Mouse (Mus musculus): Measurements from ENCODE around the gene Tnfrsf22.
A peak's percentile ranks its signal among the peaks of the same experiment; 100 is the strongest.

Gene Tnfrsf22

DNA sequence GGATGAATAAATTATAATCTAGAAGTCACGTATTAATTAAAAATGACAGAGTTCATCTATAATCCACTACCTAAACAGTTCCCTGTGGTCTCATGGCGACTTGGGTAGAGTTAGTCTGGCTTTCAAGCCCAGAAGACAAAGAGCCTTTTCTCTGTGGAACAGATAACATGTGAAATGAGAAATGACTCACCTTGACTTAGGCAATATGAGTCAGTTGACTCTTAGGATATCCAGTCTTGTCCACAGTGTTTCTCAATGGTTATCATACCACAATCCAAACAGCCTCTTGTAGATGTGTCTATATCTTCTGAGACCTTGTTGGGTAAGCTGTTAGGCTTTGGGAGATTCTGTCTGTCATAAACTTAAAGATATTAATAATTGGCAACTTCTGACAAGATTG lies 18.0 kb downstream of the Tnfrsf22 start:
- DNase-seq (ENCODE audit: low read depth, low spot score): no peak

DNA sequence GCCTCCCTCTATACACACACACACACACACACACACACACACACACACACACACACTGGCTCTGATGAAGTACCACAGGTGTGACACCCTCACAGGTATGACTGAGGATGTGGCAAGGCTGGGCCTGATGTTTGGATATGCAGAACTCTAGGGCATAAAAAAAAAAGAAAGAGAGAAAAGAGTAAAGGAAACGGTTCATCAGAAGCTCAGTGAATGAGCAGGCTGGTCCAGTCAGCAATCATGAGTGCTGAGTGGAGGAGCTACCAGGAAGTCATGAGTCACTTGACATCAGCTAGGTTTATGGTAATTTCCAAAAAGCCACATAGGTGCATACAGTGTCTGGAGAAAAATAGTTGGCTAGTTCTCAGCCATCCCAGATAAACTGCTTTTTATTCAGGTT lies 20.0 kb downstream of the Tnfrsf22 start:
- DNase-seq (ENCODE audit: low read depth, low spot score): no peak

DNA sequence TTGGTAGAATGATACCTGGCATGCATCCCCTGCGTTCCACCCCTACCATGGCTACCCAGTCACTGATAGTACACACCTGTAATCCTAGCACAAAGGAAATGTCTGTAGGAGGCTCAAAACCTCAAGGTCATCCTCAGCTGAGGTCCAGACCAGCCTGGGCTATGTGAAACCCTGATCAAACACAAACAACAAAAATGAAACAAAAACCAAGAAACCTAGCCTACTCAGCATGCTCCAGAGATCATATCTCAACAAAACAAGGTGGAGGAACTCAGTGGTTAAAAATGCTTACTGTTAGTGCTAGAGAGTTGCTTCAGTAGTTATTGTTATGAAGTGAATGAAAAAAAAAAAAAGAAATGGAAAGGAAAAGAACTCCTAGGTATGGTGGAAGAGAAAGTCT lies 20.9 kb downstream of the Tnfrsf22 start, which contains the start of gene Tnfrsf26:
Tnfrsf26 (minus strand) TSS at position 183 of the 400 bp plus-strand sequence.
- DNase-seq (ENCODE audit: low read depth, low spot score): no peak

DNA sequence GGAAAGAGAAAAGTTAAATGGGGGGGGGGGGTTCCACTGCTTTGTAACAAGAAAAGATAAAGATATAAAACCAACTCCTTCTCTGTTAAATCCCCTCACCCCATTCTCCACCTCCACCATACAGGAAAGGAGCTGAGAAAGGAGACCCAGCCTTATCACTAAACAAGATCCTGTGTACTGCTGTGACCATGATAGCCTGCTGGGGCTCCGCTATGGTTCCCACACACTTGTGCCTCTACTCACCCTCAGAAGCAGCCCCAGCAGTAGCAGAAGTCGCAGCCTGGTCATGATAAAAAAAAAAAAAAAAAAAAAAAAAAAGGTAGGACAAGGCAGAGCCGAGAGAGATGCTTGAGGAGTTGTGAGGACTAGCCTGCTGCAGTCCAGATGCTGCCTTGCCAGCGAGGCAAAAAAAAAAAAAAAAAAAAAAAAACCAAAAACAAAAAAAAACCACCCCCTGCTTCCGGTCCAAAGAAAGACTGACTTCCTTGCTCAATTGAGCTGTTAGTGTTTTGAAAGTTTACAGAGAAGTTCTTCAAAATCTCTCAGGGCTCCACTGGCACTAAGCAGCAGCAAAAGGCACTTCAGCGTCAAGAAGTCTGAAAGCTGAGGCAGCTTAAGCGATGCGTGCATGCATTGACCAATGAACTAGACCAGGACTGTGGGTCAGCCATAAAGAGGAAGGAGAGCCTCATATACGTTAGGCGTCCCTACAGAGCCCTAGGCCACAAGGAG lies 21.7 kb downstream of the Tnfrsf22 start:
- no peak for DNase-seq (ENCODE audit: low read depth, low spot score)

DNA sequence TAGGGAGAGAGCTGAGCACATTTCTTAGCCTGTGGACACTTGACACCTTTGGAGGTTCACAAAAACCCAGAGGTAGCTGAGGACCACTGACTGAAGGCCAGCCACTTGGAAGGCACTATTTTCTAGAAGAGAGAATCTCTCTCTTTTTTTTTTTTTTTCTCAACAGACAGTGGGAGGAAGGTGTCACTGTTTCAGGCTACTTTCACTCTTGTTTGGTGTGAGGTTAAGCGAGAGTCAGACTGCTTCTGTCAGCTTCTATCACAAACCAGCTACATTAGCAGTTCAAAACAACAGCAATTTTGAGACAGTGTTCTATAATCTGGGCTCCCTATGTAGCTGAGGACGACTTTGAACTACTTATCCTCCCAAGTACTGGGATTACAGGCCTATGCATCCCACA lies 23.3 kb downstream of the Tnfrsf22 start:
- DNase-seq (ENCODE audit: low read depth, low spot score): no peak

DNA sequence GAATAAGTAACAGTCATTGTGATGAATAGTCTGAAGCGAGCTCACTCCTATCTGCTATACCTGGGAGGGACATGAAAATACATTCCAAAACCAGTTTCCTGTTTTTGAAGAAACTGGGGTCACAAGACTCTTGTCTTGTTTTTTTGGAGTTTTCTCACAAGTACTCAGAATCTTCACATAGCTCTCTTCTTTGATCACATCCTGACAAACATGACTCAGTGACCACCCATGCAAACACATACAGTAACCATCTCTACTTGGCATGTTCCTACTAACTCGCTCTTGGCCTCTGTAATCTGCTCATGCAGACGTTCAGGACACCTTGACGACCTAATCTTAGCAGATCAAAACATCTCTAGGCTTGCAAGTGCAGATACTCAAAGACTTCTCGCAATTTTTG lies 24.3 kb downstream of the Tnfrsf22 start:
- DNase-seq (ENCODE audit: low read depth, low spot score): no peak

DNA sequence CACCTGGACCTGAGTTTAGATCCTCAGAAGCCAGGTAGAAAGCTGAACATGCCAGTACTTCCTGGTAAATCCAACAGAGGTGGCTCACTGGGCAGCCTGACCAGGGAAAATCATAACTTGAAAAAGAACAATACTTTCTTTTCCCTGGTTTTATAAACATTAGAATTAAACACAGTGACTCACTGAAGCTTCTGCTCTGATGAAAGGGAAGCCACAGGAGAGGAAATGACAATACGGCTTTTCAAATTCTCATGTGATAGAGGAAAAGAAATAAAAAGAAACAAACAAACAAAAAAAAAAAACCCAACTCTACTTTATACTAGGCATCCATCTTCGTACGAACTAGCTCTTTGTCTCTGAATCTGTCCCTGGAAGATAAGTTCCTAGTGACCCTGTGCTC lies 24.9 kb downstream of the Tnfrsf22 start:
- DNase-seq (ENCODE audit: low read depth, low spot score): no peak

DNA sequence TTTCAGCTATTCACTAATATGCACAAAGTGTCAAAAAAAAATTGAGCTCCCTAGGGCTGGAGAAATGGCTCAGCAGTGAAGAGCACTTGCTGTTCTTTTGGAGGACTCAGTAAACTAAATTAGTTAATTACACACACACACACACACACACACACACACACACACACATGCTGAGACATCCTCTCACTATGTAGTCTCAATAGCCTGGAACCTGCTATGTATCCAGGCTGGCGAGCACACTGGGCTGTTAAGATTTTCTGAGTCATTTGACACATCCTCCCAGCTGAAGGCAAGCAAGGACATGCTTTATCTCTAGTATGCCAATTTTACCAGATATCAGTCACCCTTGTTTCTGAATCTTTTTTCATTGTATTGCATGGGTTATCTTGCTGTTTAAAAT lies 28.5 kb downstream of the Tnfrsf22 start:
- DNase-seq (ENCODE audit: low read depth, low spot score): no peak

DNA sequence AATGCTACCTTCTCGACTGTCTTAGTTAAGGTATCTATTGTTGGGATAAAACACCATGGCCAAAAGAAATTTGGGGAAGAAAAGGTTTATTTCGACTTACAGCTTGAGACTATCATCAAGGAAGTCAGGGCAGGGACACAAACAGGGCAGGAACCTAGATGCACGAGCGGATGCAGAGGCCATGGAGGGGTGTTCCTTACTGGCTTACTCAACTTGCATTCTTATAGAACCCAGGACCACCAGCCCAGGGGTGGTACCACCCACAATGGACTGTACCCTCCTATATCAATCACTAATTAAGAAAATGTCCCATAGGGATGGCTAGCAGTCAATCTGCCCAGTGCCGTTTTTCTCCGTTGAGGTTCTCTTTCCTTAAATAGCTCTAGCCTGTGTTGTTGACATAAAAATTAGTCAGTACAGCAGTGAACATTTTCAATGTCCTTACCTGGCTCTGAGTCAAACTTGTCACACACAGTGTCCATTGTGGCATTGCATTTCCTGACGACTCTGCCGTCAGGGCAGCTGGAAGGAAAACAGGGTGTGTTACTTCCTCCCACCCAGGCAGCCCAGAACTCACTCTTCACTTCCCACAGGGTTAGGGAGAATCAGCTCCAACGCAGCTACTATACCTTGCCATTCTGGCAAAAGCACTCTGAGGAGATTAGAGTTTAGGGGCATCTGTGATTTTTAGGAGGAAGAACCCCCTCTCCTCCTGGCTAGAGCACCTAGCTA lies 34.9 kb downstream of the Tnfrsf22 start:
- DNase-seq (ENCODE audit: low read depth, low spot score): no peak

DNA sequence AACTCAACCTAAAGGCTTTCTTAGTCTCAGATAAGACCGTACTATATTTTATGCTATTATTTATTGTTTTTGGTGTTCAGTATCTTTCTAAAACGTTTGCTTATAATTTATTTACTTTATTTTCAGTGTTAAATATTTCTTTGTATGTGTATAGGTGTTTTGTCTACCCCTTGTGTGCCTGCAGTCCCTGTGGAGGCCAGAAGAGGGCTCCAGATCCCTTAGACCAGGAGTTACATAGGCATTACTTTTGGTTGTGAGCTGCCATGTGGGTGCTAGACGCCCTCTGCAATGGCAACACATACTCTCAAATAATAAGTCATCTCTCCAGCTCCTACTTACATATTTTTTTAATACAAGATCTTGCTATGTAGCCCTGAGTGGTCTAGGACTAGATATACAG lies 37.2 kb downstream of the Tnfrsf22 start:
- DNase-seq (ENCODE audit: low read depth, low spot score): no peak

DNA sequence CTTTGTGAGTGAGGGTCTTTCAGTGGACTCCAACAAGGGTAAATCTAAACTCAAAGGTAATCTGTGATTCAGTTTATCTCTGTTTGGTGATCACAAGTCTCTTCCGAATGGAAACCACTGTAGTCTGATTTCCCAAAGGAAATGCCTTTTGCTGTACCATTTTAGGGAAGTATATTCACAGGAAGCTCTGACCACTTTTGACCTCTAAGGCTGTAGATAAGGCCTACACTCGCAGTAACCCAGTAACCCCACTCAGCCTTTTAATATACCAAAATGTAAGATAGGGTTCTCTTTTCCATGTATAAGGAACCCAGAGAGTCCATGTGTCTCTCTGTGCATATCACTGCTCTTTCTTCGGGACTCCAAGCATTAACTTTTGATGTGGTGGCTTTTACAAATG lies 44.1 kb downstream of the Tnfrsf22 start:
- DNase-seq (ENCODE audit: low read depth, low spot score): no peak

DNA sequence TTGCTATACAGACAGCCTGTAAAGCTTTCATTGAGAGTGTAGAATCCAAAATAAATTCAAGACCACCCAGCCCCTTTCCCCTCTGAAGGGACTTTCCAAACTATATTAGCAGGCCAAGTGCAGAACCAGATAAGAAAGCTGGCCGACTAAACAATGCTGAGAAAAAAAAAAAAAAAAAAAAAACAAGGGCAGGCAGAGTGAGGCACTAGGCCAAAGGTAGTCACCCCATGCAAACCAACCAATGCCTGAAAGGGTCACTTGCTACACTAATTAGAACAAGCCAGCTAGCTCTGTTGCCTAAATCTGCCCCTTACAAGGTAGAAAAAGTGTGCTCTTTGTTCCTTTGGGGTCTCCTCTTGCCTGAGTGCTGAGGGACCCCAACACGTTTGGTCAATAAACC lies 44.6 kb downstream of the Tnfrsf22 start:
- no peak for DNase-seq (ENCODE audit: low read depth, low spot score)

DNA sequence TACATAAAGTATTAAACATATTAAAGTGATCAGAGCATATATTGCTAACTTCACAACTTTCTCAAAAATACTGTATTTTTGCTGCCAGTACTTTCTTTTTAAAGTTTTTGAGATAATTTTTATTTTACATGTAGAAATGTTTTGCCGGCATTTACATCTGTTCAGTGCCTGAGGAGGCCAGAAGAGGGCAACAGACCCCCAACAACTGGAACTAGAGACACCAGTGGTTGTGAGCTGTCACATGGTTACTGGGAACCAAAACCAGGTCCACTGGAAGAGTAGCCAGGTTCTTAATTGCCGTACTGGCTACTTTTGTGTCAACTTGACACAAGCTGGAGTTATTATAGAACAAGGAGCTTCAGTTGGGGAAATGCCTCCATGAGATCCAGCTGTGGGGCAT lies 47.8 kb downstream of the Tnfrsf22 start:
- DNase-seq (ENCODE audit: low read depth, low spot score): no peak

DNA sequence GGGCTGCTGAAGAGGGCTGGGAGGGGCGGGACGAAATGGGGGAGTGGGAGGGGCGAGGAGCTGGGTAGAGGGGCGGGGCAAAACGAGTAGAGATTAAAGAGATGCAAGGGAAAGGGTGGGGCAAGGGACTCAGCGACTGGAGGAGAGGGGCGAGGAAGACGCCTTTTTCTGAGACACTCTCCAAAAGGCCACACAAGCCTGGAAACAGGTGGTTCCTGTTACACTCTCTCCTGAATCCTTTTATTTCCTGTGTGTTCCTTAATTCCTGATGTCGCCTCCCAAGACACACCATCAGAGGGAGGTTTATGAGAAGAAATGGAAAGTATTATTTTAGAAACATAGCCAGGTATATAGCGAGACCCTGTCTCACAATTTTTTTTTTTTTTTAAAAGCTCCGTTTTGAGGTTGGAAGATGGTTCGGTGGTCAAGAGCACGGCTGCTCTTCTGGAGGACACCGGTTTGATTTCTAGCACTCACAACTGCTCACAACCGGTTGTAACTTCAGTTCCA lies 49.2 kb downstream of the Tnfrsf22 start:
- no peak for DNase-seq (ENCODE audit: low read depth, low spot score)

DNA sequence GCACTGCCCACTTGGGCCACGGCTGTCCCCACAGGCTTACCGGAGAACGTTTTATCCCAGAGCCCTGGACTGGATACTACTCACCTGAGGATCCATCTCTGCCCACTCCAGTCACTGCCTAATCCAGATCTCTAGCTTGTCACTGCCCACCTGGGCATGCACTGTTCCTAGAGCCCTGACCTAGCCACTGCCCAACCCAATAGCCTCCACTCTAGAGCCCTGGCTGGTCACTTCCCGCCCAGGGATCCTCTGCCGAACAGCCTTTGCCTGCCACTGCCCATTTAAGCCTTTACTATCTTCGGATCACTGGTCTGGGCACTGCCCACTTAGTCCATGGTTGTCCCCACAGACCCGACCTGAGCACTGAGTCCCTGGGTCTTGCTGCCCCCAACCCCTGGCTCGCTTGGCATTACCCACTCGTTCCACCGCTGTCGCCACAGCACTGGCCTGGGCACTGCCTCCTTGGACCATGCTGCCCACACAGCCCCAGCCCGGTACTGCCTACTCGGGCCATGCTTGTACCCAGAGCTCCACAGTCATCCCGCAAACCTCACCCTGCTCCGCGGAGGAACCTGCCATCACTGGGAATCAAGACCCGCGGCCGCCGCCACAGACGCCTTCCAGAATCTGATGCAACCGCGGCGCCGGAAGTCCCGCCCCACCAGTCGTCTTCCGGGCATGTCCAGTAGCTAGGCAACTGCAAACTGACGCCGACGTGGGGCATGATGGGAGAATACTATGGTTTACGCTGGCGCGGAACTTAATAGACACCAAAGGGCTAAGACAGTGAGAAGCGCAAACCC lies 49.8 kb downstream of the Tnfrsf22 start, which contains the start of gene Cars:
Cars (minus strand) TSS at position 663 of the 803 bp plus-strand sequence.
- peak; percentile 93 for DNase-seq (ENCODE audit: low read depth, low spot score)

DNA sequence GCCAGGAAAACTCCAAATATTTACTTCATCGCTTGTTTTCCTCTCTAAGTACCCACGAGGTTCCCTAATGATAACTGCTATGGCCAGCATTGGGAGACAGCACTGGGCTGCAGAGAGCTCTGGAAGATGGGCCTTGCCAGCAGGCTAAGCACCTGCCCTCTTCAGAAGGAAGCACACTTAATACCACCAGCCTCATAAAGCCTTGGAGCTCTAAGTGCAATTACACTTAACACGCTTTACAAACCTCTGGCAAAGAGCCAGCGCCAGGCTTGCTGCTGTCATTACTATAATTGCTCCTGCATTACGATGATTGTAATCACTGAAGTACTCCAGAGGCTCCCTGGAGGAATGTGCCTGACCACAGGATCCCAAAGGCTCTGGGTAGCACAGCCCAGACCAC lies 54.6 kb downstream of the Tnfrsf22 start:
- peak; percentile 40 for DNase-seq (ENCODE audit: low read depth, low spot score)

DNA sequence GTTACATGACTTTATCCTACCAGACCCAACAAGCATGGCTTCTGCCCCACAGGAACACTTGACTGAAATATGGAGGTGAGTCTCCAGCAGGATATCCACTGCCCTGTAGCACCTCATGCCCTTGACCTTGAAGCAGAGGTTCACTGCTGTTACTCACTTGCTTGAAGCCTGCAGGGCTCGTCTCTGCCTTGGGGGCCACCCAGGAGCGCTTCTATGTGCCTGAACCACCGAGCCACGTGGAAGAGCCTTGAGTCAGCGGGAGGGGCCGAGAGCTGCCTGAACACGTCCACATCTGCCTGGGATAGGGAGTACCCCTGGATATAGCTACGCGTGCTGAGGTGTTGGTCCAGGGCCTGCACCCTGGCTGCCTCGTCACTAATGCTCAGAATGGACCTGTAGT lies 57.2 kb downstream of the Tnfrsf22 start:
- no peak for DNase-seq (ENCODE audit: low read depth, low spot score)

DNA sequence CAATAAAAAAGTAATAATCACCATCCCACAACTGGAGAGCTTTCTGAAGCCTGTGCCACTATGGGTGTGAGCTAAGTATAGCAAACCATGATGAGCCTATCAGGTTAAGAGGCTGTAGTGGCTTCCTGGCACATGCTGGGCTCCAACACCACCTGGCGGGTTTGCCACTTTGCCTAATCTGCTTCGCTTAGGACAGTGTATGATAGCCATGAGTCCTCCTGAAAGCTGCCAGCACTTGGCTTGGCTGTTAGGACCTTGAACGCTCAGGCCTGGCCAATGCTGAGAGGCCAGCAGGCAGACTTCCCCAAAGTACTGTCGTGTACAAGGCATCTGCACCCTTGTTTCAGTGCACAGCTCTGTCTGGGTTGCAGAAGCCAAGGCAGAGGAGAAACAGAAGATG lies 61.5 kb downstream of the Tnfrsf22 start:
- no peak for DNase-seq (ENCODE audit: low read depth, low spot score)

DNA sequence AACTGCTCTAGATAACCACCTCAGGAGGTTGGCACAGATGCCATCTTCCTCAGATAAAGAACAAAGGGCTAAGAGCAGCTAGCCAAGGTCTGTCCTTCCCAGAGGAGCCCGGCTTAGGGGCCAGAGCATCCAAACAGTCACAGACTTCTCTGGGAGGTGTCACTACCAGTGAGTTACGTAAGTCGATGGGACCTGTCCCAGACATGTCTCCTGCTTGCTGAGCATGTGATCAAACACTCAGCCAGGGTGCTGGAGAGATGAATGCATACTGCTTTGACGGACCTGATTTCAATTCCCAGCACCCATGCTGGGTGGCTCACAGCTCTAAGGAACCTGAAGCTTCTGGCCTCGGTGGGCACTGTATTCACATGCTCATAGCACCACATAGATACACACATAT lies 61.9 kb downstream of the Tnfrsf22 start:
- DNase-seq (ENCODE audit: low read depth, low spot score): no peak

Measured in retina, postnatal 7 days (tissue).